Mouse (Mus musculus) MEL (cell line): ENCODE measurements around the gene Tnn. TPM values are rescaled to one million over a fixed set of nuclear protein-coding genes. Genes with fewer than 3 reads are reported as not detected.

Experiments used
- DNase-seq: peaks from one replicate; pipeline ENCODE4 v3.0.0; 2011; ENCODE audit warnings: low read depth, low spot score
- H3K27ac ChIP-seq: 2 replicates; pipeline ENCODE4 v1.5.1; 2012; ENCODE audit warnings: low read depth, mild to moderate bottlenecking, control low read depth, low read length, moderate library complexity; ENCODE audit not compliant: control insufficient read depth
- H3K27me3 ChIP-seq, 2 experiments: fragments of 150-350 bp in 1 of 2; sonication (generic) in 1 of 2; 2 replicates each; pipeline ENCODE4 v1.6.1; 2012; ENCODE audit warnings: low read length in 2 of 2, mild to moderate bottlenecking in 2 of 2, improper control_type of control experiment in 1 of 2, moderate library complexity in 1 of 2; ENCODE audit not compliant: insufficient read depth in 2 of 2, control insufficient read depth in 1 of 2
- H3K36me3 ChIP-seq, 2 experiments: 2 replicates each; pipeline ENCODE4 v1.6.1; 2012 to 2014; ENCODE audit warnings: low read length in 2 of 2, improper control_type of control experiment in 1 of 2, inconsistent platforms in 1 of 2, mild to moderate bottlenecking in 1 of 2; ENCODE audit not compliant: insufficient read depth in 2 of 2, control insufficient read depth in 1 of 2
- H3K4me1 ChIP-seq, 2 experiments: fragments of 150-350 bp in 1 of 2; sonication (generic) in 1 of 2; 2 replicates each; pipeline ENCODE4 v1.6.1; 2012; ENCODE audit warnings: low read length in 2 of 2, improper control_type of control experiment in 1 of 2, mild to moderate bottlenecking in 1 of 2; ENCODE audit not compliant: insufficient read depth in 2 of 2, control insufficient read depth in 1 of 2
- H3K4me3 ChIP-seq, 2 experiments: fragments of 150-350 bp in 1 of 2; sonication (generic) in 1 of 2; 2 replicates each; pipeline ENCODE4 v1.5.1; 2012; ENCODE audit warnings: low read depth in 2 of 2, low read length in 2 of 2, mild to moderate bottlenecking in 2 of 2, moderate library complexity in 2 of 2, control low read depth in 1 of 2, improper control_type of control experiment in 1 of 2; ENCODE audit not compliant: control insufficient read depth in 1 of 2, insufficient read depth in 1 of 2
- H3K79me2 ChIP-seq: 2 replicates; pipeline ENCODE4 v1.6.1; 2012; ENCODE audit warnings: mild to moderate bottlenecking, low read length, moderate library complexity; ENCODE audit not compliant: control insufficient read depth, poor library complexity, insufficient read depth
- H3K9ac ChIP-seq: 2 replicates; pipeline ENCODE4 v1.6.1; 2012; ENCODE audit warnings: low read depth, mild to moderate bottlenecking, control low read depth, low read length, moderate library complexity; ENCODE audit not compliant: control insufficient read depth, poor library complexity, severe bottlenecking
- H3K9me3 ChIP-seq: fragments of 150-350 bp; sonication (generic); replicated peaks from 2 replicates; pipeline ENCODE4 v1.6.1; 2012; ENCODE audit warnings: mild to moderate bottlenecking, low read length, improper control_type of control experiment, moderate library complexity; ENCODE audit not compliant: insufficient read depth
- BHLHE40 ChIP-seq: IDR thresholded peaks from 2 replicates; pipeline ENCODE4 v1.6.1; 2012; ENCODE audit warnings: low read depth, mild to moderate bottlenecking, inconsistent platforms, low read length, improper control_type of control experiment, borderline replicate concordance
- CHD1 ChIP-seq: IDR thresholded peaks from 2 replicates; pipeline ENCODE4 v1.6.1; 2012; ENCODE audit warnings: low read depth, mild to moderate bottlenecking, inconsistent platforms, low read length, improper control_type of control experiment
- CHD2 ChIP-seq: IDR thresholded peaks from 2 replicates; pipeline ENCODE4 v1.6.1; 2011; ENCODE audit warnings: low read length, improper control_type of control experiment
- EP300 ChIP-seq, 2 experiments: IDR thresholded peaks; 2 replicates each; pipeline ENCODE4 v1.6.1; 2011; ENCODE audit warnings: improper control_type of control experiment in 2 of 2, low read length in 2 of 2, low read depth in 1 of 2, mild to moderate bottlenecking in 1 of 2
- GATA1 ChIP-seq: IDR thresholded peaks from 2 replicates; pipeline ENCODE4 v1.6.1; 2011; ENCODE audit warnings: low read depth, low read length, improper control_type of control experiment
- HCFC1 ChIP-seq: IDR thresholded peaks from 2 replicates; pipeline ENCODE4 v1.6.1; 2012; ENCODE audit warnings: low read depth, mild to moderate bottlenecking, inconsistent platforms, low read length, improper control_type of control experiment, moderate library complexity
- JUND ChIP-seq: IDR thresholded peaks from 2 replicates; pipeline ENCODE4 v1.6.1; 2011; ENCODE audit warnings: low read depth, mild to moderate bottlenecking, improper control_type of control experiment, low read length
- KAT2A ChIP-seq: conservative IDR thresholded peaks from 2 replicates; pipeline ENCODE4 v1.6.1; 2012; ENCODE audit warnings: low read depth, low read length, improper control_type of control experiment, inconsistent platforms
- MAX ChIP-seq: IDR thresholded peaks from 2 replicates; pipeline ENCODE4 v1.6.1; 2011; ENCODE audit warnings: low read length, improper control_type of control experiment
- MAZ ChIP-seq: IDR thresholded peaks from 2 replicates; pipeline ENCODE4 v1.6.1; 2012; ENCODE audit warnings: low read depth, mild to moderate bottlenecking, inconsistent platforms, low read length, improper control_type of control experiment
- MEF2A ChIP-seq: IDR thresholded peaks from 2 replicates; pipeline ENCODE4 v1.6.1; 2014; ENCODE audit warnings: low read depth, mild to moderate bottlenecking, inconsistent platforms, low read length, improper control_type of control experiment; ENCODE audit not compliant: poor library complexity, insufficient replicate concordance, severe bottlenecking; ENCODE audit errors: extremely low read depth
- NRF1 ChIP-seq: IDR thresholded peaks from 2 replicates; pipeline ENCODE4 v1.6.1; 2014; ENCODE audit warnings: low read depth, mild to moderate bottlenecking, inconsistent platforms, low read length, improper control_type of control experiment, moderate library complexity; ENCODE audit not compliant: poor library complexity, insufficient read depth, severe bottlenecking
- POLR2A ChIP-seq, 2 experiments: IDR thresholded peaks; 2 replicates each; pipeline ENCODE4 v1.6.1; 2011 to 2012; ENCODE audit warnings: low read length in 2 of 2, mild to moderate bottlenecking in 2 of 2, control low read depth in 1 of 2, improper control_type of control experiment in 1 of 2, low read depth in 1 of 2, moderate library complexity in 1 of 2; ENCODE audit not compliant: control insufficient read depth in 1 of 2, insufficient read depth in 1 of 2, poor library complexity in 1 of 2
- POLR2AphosphoS2 ChIP-seq: IDR thresholded peaks from 2 replicates; pipeline ENCODE4 v1.6.1; 2011; ENCODE audit warnings: low read length, improper control_type of control experiment
- POLR2AphosphoS5 ChIP-seq: IDR thresholded peaks from 2 replicates; pipeline ENCODE4 v1.6.1; 2012; ENCODE audit warnings: low read depth, borderline replicate concordance, mild to moderate bottlenecking, inconsistent platforms, low read length, moderate library complexity, mixed read lengths
- RAD21 ChIP-seq: IDR thresholded peaks from 2 replicates; pipeline ENCODE4 v1.6.1; 2011; ENCODE audit warnings: mild to moderate bottlenecking, low read depth, low read length, improper control_type of control experiment
- RCOR1 ChIP-seq: IDR thresholded peaks from 2 replicates; pipeline ENCODE4 v1.6.1; 2012; ENCODE audit warnings: low read depth, mild to moderate bottlenecking, inconsistent platforms, low read length, improper control_type of control experiment
- SIN3A ChIP-seq: IDR thresholded peaks from 2 replicates; pipeline ENCODE4 v1.6.1; 2012; ENCODE audit warnings: low read length, improper control_type of control experiment, inconsistent platforms
- SMC3 ChIP-seq: IDR thresholded peaks from 2 replicates; pipeline ENCODE4 v1.6.1; 2011; ENCODE audit warnings: low read depth, low read length, improper control_type of control experiment
- TAL1 ChIP-seq: IDR thresholded peaks from 2 replicates; pipeline ENCODE4 v1.6.1; 2012; ENCODE audit warnings: mild to moderate bottlenecking, inconsistent platforms, low read length, moderate library complexity, mixed read lengths
- TCF12 ChIP-seq: IDR thresholded peaks from 2 replicates; pipeline ENCODE4 v1.6.1; 2014; ENCODE audit warnings: low read depth, mild to moderate bottlenecking, inconsistent platforms, low read length, improper control_type of control experiment, moderate library complexity
- UBTF ChIP-seq: IDR thresholded peaks from 2 replicates; pipeline ENCODE4 v1.6.1; 2012; ENCODE audit warnings: low read depth, mild to moderate bottlenecking, inconsistent platforms, low read length, improper control_type of control experiment, moderate library complexity, borderline replicate concordance; ENCODE audit not compliant: insufficient read depth
- USF2 ChIP-seq, 2 experiments: IDR thresholded peaks; 2 replicates each; pipeline ENCODE4 v1.6.1; 2011 to 2012; ENCODE audit warnings: improper control_type of control experiment in 2 of 2, low read length in 2 of 2, borderline replicate concordance in 1 of 2, inconsistent platforms in 1 of 2, low read depth in 1 of 2, mild to moderate bottlenecking in 1 of 2; ENCODE audit not compliant: insufficient read depth in 1 of 2
- polyA plus RNA-seq, 2 experiments: library from polyadenylated mRNA; stranded (reverse) in 1 of 2; unstranded in 1 of 2; fragments of >175 nt in 1 of 2; fragments of >200 nt in 1 of 2; gene quantifications; 2 replicates each; pipeline versions ENCODE4 v1.2.1 to v1.2.4; 2012; ENCODE audit warnings: low replicate concordance in 2 of 2, low read depth in 1 of 2; ENCODE audit not compliant: insufficient read length in 2 of 2, insufficient read depth in 1 of 2, missing spikeins in 1 of 2
- total RNA-seq: library from RNA; depleted of rRNA; stranded (reverse); fragments of 300-350 nt; gene quantifications from 2 replicates; pipeline ENCODE4 v1.2.3, GENCODE M21; 2012

Tnn gene
- total and polyA plus RNA-seq, 3 experiments: not detected

GRCm38 (mm10) chr1:160086651-160087050 lies 66.7 kb downstream of the Tnn start:
- Histone ChIP-seq H3K9ac (no peak overlapping the region), H3K4me3 (no peak overlapping the region), H3K27ac (no peak overlapping the region), H3K36me3 (no peaks in the 10 kb centered on the region), H3K79me2 (no peaks in the 10 kb centered on the region), H3K27me3 (no peaks in the 10 kb centered on the region), H3K4me1 (no peaks in the 10 kb centered on the region), H3K9me3 (no peaks in the 10 kb centered on the region)
- no peak for DNase-seq
- TF ChIP-seq TCF12: no peak
- TF ChIP-seq NRF1: no peak
- no peak for TF ChIP-seq JUND
- no peak for TF ChIP-seq CHD1
- TF ChIP-seq MAZ: no peak
- no peak for TF ChIP-seq RAD21
- TF ChIP-seq MAX: no peak
- no peak for TF ChIP-seq SMC3

- Histone ChIP-seq H3K79me2 (no peaks in the 10 kb centered on the region), H3K9me3 (no peaks in the 10 kb centered on the region), H3K27ac (no peak overlapping the region), H3K36me3 (no peaks in the 10 kb centered on the region), H3K9ac (no peak overlapping the region), H3K4me1 (no peaks in the 10 kb centered on the region), H3K4me3 (no peak overlapping the region), H3K27me3 (no peaks in the 10 kb centered on the region)
- TF ChIP-seq SIN3A (no peak), GATA1 (no peak), HCFC1 (no peak), EP300 (IDR thresholded peaks at IDR 0.05; ENCODE audit: low read depth in 1 of 2, low read length in 2 of 2) (no peak), MEF2A (no peak), USF2 (IDR thresholded peaks at IDR 0.05; ENCODE audit: borderline replicate concordance in 1 of 2, insufficient read depth in 1 of 2, low read depth in 1 of 2, low read length in 2 of 2) (no peak), POLR2AphosphoS5 (no peak), POLR2A (IDR thresholded peaks at IDR 0.05; ENCODE audit: control insufficient read depth in 1 of 2, insufficient read depth in 1 of 2, low read depth in 1 of 2, low read length in 2 of 2, poor library complexity in 1 of 2) (no peak), TAL1 (no peak), MAZ (no peak), NRF1 (no peak), KAT2A (no peak), CHD1 (no peak), MAX (no peak), RCOR1 (no peak), SMC3 (no peak), UBTF (no peak), POLR2AphosphoS2 (no peak), CHD2 (no peak), BHLHE40 (no peak)
- DNase-seq: no peak
Observed at GRCm38 (mm10) chr1:160084239-160084638, 69.1 kb downstream of the Tnn start.
